24 mouse cellular contexts compared by ENCODE assay signal in genomic region chr2:69097526-69097925, GRCm38 (mm10).
"Had no signal": no experiment of that assay in that cellular context is flagged by ENCODE, and none has a peak within 500 bp of the region (broad histone marks: within the 10 kb centered on the region; RNA-seq: fewer than 3 reads in every experiment).

No protein-coding gene starts in this region.

- H3K27ac ChIP-seq: gastrocnemius, adult 2 months; heart, adult 2 months; heart, embryonic 13.5 days; heart, embryonic 15.5 days; hindbrain, embryonic 10.5 days; hindbrain, embryonic 12.5 days; hindbrain, embryonic 14.5 days; intestine, embryonic 15.5 days; kidney, embryonic 15.5 days; limb, embryonic 13.5 days; limb, embryonic 15.5 days; liver, embryonic 12.5 days; liver, embryonic 14.5 days had no signal

- H3K36me3 ChIP-seq: heart, embryonic 15.5 days; hindbrain, embryonic 10.5 days; hindbrain, embryonic 12.5 days; intestine, embryonic 15.5 days; kidney, embryonic 15.5 days; limb, embryonic 13.5 days; limb, embryonic 15.5 days; liver, embryonic 12.5 days had no signal

- H3K9ac ChIP-seq: heart, embryonic 13.5 days; heart, embryonic 15.5 days; hindbrain, embryonic 12.5 days; hindbrain, embryonic 14.5 days; intestine, embryonic 15.5 days; kidney, embryonic 15.5 days; limb, embryonic 13.5 days; limb, embryonic 15.5 days; liver, embryonic 12.5 days; liver, embryonic 14.5 days had no signal

- H3K4me2 ChIP-seq: heart, embryonic 13.5 days; heart, embryonic 15.5 days; hindbrain, embryonic 12.5 days; hindbrain, embryonic 14.5 days; intestine, embryonic 15.5 days; kidney, embryonic 15.5 days; limb, embryonic 13.5 days; limb, embryonic 15.5 days; liver, embryonic 12.5 days had no signal

- ATAC-seq: forebrain, embryonic 16.5 days; hindbrain, embryonic 16.5 days; inflammation-experienced regulatory T-cells, adult 6 months; intestine, embryonic 15.5 days; liver, embryonic 12.5 days had no signal

- DNase-seq: gastrocnemius, adult 2 months; gastrocnemius, postnatal 10 days; gastrocnemius, postnatal 25 days; heart, adult 2 months; heart, postnatal 14 days; heart, postnatal 4 days; kidney, adult 18-20 months; kidney, postnatal 10 days; left cerebral cortex, postnatal 4 days; lung, adult 18-20 months had no signal

- H3K9me3 ChIP-seq: heart, embryonic 13.5 days; heart, embryonic 15.5 days; hindbrain, embryonic 10.5 days; hindbrain, embryonic 12.5 days; intestine, embryonic 15.5 days; kidney, embryonic 15.5 days; limb, embryonic 13.5 days; limb, embryonic 15.5 days; liver, embryonic 12.5 days had no signal

- H3K4me1 ChIP-seq: heart, embryonic 15.5 days; hindbrain, embryonic 10.5 days; hindbrain, embryonic 12.5 days; intestine, embryonic 15.5 days; kidney, embryonic 15.5 days; limb, embryonic 13.5 days; limb, embryonic 15.5 days; liver, embryonic 12.5 days had no signal

- H3K4me3 ChIP-seq: gastrocnemius, adult 2 months; heart, adult 2 months; heart, embryonic 13.5 days; heart, embryonic 15.5 days; hindbrain, embryonic 10.5 days; hindbrain, embryonic 12.5 days; intestine, embryonic 15.5 days; kidney, embryonic 15.5 days; limb, embryonic 13.5 days; limb, embryonic 15.5 days; liver, embryonic 12.5 days had no signal

- H3K27me3 ChIP-seq: heart, embryonic 13.5 days; heart, embryonic 15.5 days; hindbrain, embryonic 12.5 days; intestine, embryonic 15.5 days; kidney, embryonic 15.5 days; limb, embryonic 13.5 days; limb, embryonic 15.5 days; liver, embryonic 12.5 days had no signal
